Mouse (Mus musculus) bone marrow, adult 2 months (tissue): ENCODE measurements around the gene Rgs6.

Experiments
- CTCF ChIP-seq: fragments of 200-500 bp; IDR thresholded peaks from 2 replicates; pipeline ENCODE4 v1.5.1; 2011; ENCODE audit warnings: low read length, control low read depth; ENCODE audit not compliant: control insufficient read depth, insufficient read depth
- POLR2A ChIP-seq: fragments of 200-500 bp; IDR thresholded peaks from 2 replicates; pipeline ENCODE4 v1.6.1; 2011; ENCODE audit warnings: low read depth, mild to moderate bottlenecking, control low read depth, low read length, borderline replicate concordance; ENCODE audit not compliant: control insufficient read depth

GRCm38 (mm10) chr12:83131405-83131804 is 543.3 kb downstream of the Rgs6 start:
- TF ChIP-seq POLR2A (no peak), CTCF (no peak)
